Mouse (Mus musculus) right cerebral cortex, postnatal 10 days (tissue): ENCODE data around the gene Fitm1.
A peak's percentile ranks its signal among the peaks of the same experiment; 100 is the strongest.

Source experiments
- DNase-seq, 2 experiments: peaks; one replicate each; pipeline ENCODE4 v3.0.0; 2021; ENCODE audit warnings: low spot score in 2 of 2

Gene Fitm1

GRCm38 (mm10) chr14:55575302-55575701 lies at the start of gene Fitm1:
Gene Fitm1, plus strand, starts transcription at chr14:55575617.
- no peak for DNase-seq

GRCm38 (mm10) chr14:55526674-55527073 lies 48.7 kb upstream of the Fitm1 start:
- DNase-seq: no peak

GRCm38 (mm10) chr14:55527940-55528339 lies 47.5 kb upstream of the Fitm1 start:
- no peak for DNase-seq

GRCm38 (mm10) chr14:55536116-55536745 lies 39.2 kb upstream of the Fitm1 start:
- no peak for DNase-seq

- DNase-seq: peak; percentile 83 to 84
Measured at GRCm38 (mm10) chr14:55540067-55540786, 35.2 kb upstream of the Fitm1 start, which contains the start of gene Pck2. Gene Pck2, plus strand, starts transcription at chr14:55540266.

GRCm38 (mm10) chr14:55540787-55541321 lies 34.6 kb upstream of the Fitm1 start:
- DNase-seq: peak; percentile 81 to 87

GRCm38 (mm10) chr14:55542268-55542667 lies 33.1 kb upstream of the Fitm1 start:
- no peak for DNase-seq

- no peak for DNase-seq
Measured at GRCm38 (mm10) chr14:55544334-55544733, 31.1 kb upstream of the Fitm1 start.

- DNase-seq: no peak
Measured at GRCm38 (mm10) chr14:55550191-55550590, 25.2 kb upstream of the Fitm1 start.

- no peak for DNase-seq
Measured at GRCm38 (mm10) chr14:55551347-55551746, 24.1 kb upstream of the Fitm1 start.

GRCm38 (mm10) chr14:55551794-55552193 lies 23.6 kb upstream of the Fitm1 start:
- DNase-seq: no peak

- no peak for DNase-seq
Measured at GRCm38 (mm10) chr14:55554635-55555034, 20.8 kb upstream of the Fitm1 start.

- DNase-seq: no peak
Measured at GRCm38 (mm10) chr14:55555788-55556187, 19.6 kb upstream of the Fitm1 start.

- peak; percentile 77 to 84 for DNase-seq
Measured at GRCm38 (mm10) chr14:55557003-55557402, 18.4 kb upstream of the Fitm1 start.

- DNase-seq: no peak
Measured at GRCm38 (mm10) chr14:55557587-55557986, 17.8 kb upstream of the Fitm1 start.

- DNase-seq: no peak
Measured at GRCm38 (mm10) chr14:55558740-55559448, 16.5 kb upstream of the Fitm1 start.

- peak; percentile 94 to 95 for DNase-seq
Measured at GRCm38 (mm10) chr14:55559799-55560201, 15.6 kb upstream of the Fitm1 start, which contains the start of gene Dcaf11. Gene Dcaf11, plus strand, starts transcription at chr14:55560006.

- DNase-seq: peak; percentile 99 to 100
Measured at GRCm38 (mm10) chr14:55560202-55561073, 15.0 kb upstream of the Fitm1 start, which contains the start of gene A730061H03Rik. Gene A730061H03Rik, minus strand, starts transcription at chr14:55560406.

- no peak for DNase-seq
Measured at GRCm38 (mm10) chr14:55561860-55562259, 13.6 kb upstream of the Fitm1 start.

GRCm38 (mm10) chr14:55563249-55563648 lies 12.2 kb upstream of the Fitm1 start:
- DNase-seq: no peak

- no peak for DNase-seq
Measured at GRCm38 (mm10) chr14:55565748-55566147, 9.7 kb upstream of the Fitm1 start.
